Mouse (Mus musculus): ENCODE data around the gene Htra3. TPM values are rescaled to one million over a fixed set of nuclear protein-coding genes. Genes with fewer than 3 reads are reported as not detected.

Gene Htra3
- polyA plus RNA-seq, 1 experiment: 20.6 TPM

GRCm38 (mm10) chr5:35626408-35626807 is 53.2 kb downstream of the Htra3 start:
- Histone ChIP-seq H3K27me3 (ENCODE audit: control insufficient read depth, insufficient read depth, low read length) (no peaks in the 10 kb centered on the region), H3K4me1 (ENCODE audit: control insufficient read depth, insufficient read depth, insufficient read length) (no peaks in the 10 kb centered on the region), H3K4me3 (ENCODE audit: extremely low read depth, insufficient read depth, insufficient read length) (no peak overlapping the region), H3K27ac (ENCODE audit: insufficient read depth, low read length) (no peak overlapping the region), H3K36me3 (ENCODE audit: control insufficient read depth, insufficient read depth, low read length) (no peaks in the 10 kb centered on the region)
- no peak for DNase-seq (ENCODE audit: low read depth in 1 of 2, low spot score in 2 of 2)
- TF ChIP-seq POLR2A (IDR thresholded peaks at IDR 0.05; ENCODE audit: low read depth, low read length) (no peak), CTCF (IDR thresholded peaks at IDR 0.05; ENCODE audit: extremely low read depth, insufficient read depth, insufficient read length, insufficient replicate concordance) (no peak)
- WGBS: 92% methylated on average over 2 of the region's 2 CpGs

- Histone ChIP-seq H3K36me3 (ENCODE audit: control insufficient read depth, insufficient read depth, low read length) (no peaks in the 10 kb centered on the region), H3K27ac (ENCODE audit: insufficient read depth, low read length) (no peak overlapping the region), H3K4me1 (ENCODE audit: control insufficient read depth, insufficient read depth, insufficient read length) (no peaks in the 10 kb centered on the region), H3K27me3 (ENCODE audit: control insufficient read depth, insufficient read depth, low read length) (no peaks in the 10 kb centered on the region), H3K4me3 (ENCODE audit: extremely low read depth, insufficient read depth, insufficient read length) (no peak overlapping the region)
- TF ChIP-seq POLR2A (IDR thresholded peaks at IDR 0.05; ENCODE audit: low read depth, low read length) (no peak), CTCF (IDR thresholded peaks at IDR 0.05; ENCODE audit: extremely low read depth, insufficient read depth, insufficient read length, insufficient replicate concordance) (no peak)
- 26% methylated on average over 4 of the region's 4 CpGs for WGBS
- DNase-seq (ENCODE audit: low read depth in 1 of 2, low spot score in 2 of 2): no peak
These were observed 54.8 kb downstream of the Htra3 start for GRCm38 (mm10) chr5:35624751-35625239.

GRCm38 (mm10) chr5:35623831-35624230 is 55.8 kb downstream of the Htra3 start:
- Histone ChIP-seq H3K27me3 (ENCODE audit: control insufficient read depth, insufficient read depth, low read length) (no peaks in the 10 kb centered on the region), H3K4me3 (ENCODE audit: extremely low read depth, insufficient read depth, insufficient read length) (no peak overlapping the region), H3K27ac (ENCODE audit: insufficient read depth, low read length) (no peak overlapping the region), H3K4me1 (ENCODE audit: control insufficient read depth, insufficient read depth, insufficient read length) (no peaks in the 10 kb centered on the region), H3K36me3 (ENCODE audit: control insufficient read depth, insufficient read depth, low read length) (no peaks in the 10 kb centered on the region)
- DNase-seq (ENCODE audit: low read depth in 1 of 2, low spot score in 2 of 2): no peak
- TF ChIP-seq CTCF (IDR thresholded peaks at IDR 0.05; ENCODE audit: extremely low read depth, insufficient read depth, insufficient read length, insufficient replicate concordance) (no peak), POLR2A (IDR thresholded peaks at IDR 0.05; ENCODE audit: low read depth, low read length) (no peak)

- WGBS: 74% methylated on average over 4 of the region's 4 CpGs
- no peak for TF ChIP-seq POLR2A (IDR thresholded peaks at IDR 0.05; ENCODE audit: low read depth, low read length)
- TF ChIP-seq CTCF (IDR thresholded peaks at IDR 0.05; ENCODE audit: extremely low read depth, insufficient read depth, insufficient read length, insufficient replicate concordance): no peak
- no peak overlapping the region for H3K27ac ChIP-seq (ENCODE audit: insufficient read depth, low read length)
- H3K4me1 ChIP-seq (ENCODE audit: control insufficient read depth, insufficient read depth, insufficient read length): no peaks in the 10 kb centered on the region
- H3K36me3 ChIP-seq (ENCODE audit: control insufficient read depth, insufficient read depth, low read length): no peaks in the 10 kb centered on the region
- no peak for DNase-seq (ENCODE audit: low read depth in 1 of 2, low spot score in 2 of 2)
- no peak overlapping the region for H3K4me3 ChIP-seq (ENCODE audit: extremely low read depth, insufficient read depth, insufficient read length)
- no peaks in the 10 kb centered on the region for H3K27me3 ChIP-seq (ENCODE audit: control insufficient read depth, insufficient read depth, low read length)
These were observed 58.5 kb downstream of the Htra3 start for GRCm38 (mm10) chr5:35621114-35621513.

- no peak for TF ChIP-seq CTCF (IDR thresholded peaks at IDR 0.05; ENCODE audit: extremely low read depth, insufficient read depth, insufficient read length, insufficient replicate concordance)
- TF ChIP-seq POLR2A (IDR thresholded peaks at IDR 0.05; ENCODE audit: low read depth, low read length): no peak
- Histone ChIP-seq H3K27me3 (ENCODE audit: control insufficient read depth, insufficient read depth, low read length) (no peaks in the 10 kb centered on the region), H3K4me1 (ENCODE audit: control insufficient read depth, insufficient read depth, insufficient read length) (no peaks in the 10 kb centered on the region)
These were observed 62.6 kb downstream of the Htra3 start for GRCm38 (mm10) chr5:35616943-35617342.

GRCm38 (mm10) chr5:35612722-35613121 is 66.9 kb downstream of the Htra3 start:
- H3K4me3 ChIP-seq (ENCODE audit: extremely low read depth, insufficient read depth, insufficient read length): no peak overlapping the region
- WGBS: 90% methylated on average over 8 of the region's 8 CpGs

More at GRCm38 (mm10) chr5:35616943-35617342, 62.6 kb downstream of the Htra3 start:
- WGBS: 79% methylated on average over 5 of the region's 5 CpGs
- DNase-seq (ENCODE audit: low read depth in 1 of 2, low spot score in 2 of 2): no peak
- Histone ChIP-seq H3K27ac (ENCODE audit: insufficient read depth, low read length) (no peak overlapping the region), H3K36me3 (ENCODE audit: control insufficient read depth, insufficient read depth, low read length) (peaks cover 4% of the 10 kb centered on the region), H3K4me3 (ENCODE audit: extremely low read depth, insufficient read depth, insufficient read length) (no peak overlapping the region)

GRCm38 (mm10) chr5:35611900-35612299 is 67.7 kb downstream of the Htra3 start:
- WGBS: 93% methylated on average over 11 of the region's 11 CpGs
- Histone ChIP-seq H3K36me3 (ENCODE audit: control insufficient read depth, insufficient read depth, low read length) (peaks cover 33% of the 10 kb centered on the region), H3K27ac (ENCODE audit: insufficient read depth, low read length) (no peak overlapping the region), H3K27me3 (ENCODE audit: control insufficient read depth, insufficient read depth, low read length) (no peaks in the 10 kb centered on the region), H3K4me1 (ENCODE audit: control insufficient read depth, insufficient read depth, insufficient read length) (no peaks in the 10 kb centered on the region), H3K4me3 (ENCODE audit: extremely low read depth, insufficient read depth, insufficient read length) (no peak overlapping the region)
- DNase-seq (ENCODE audit: low read depth in 1 of 2, low spot score in 2 of 2): no peak
- TF ChIP-seq CTCF (IDR thresholded peaks at IDR 0.05; ENCODE audit: extremely low read depth, insufficient read depth, insufficient read length, insufficient replicate concordance) (no peak), POLR2A (IDR thresholded peaks at IDR 0.05; ENCODE audit: low read depth, low read length) (no peak)

More at GRCm38 (mm10) chr5:35612722-35613121, 66.9 kb downstream of the Htra3 start:
- TF ChIP-seq POLR2A (IDR thresholded peaks at IDR 0.05; ENCODE audit: low read depth, low read length) (no peak), CTCF (IDR thresholded peaks at IDR 0.05; ENCODE audit: extremely low read depth, insufficient read depth, insufficient read length, insufficient replicate concordance) (no peak)
- H3K27me3 ChIP-seq (ENCODE audit: control insufficient read depth, insufficient read depth, low read length): no peaks in the 10 kb centered on the region
- H3K27ac ChIP-seq (ENCODE audit: insufficient read depth, low read length): no peak overlapping the region
- H3K36me3 ChIP-seq (ENCODE audit: control insufficient read depth, insufficient read depth, low read length): peaks cover 33% of the 10 kb centered on the region
- H3K4me1 ChIP-seq (ENCODE audit: control insufficient read depth, insufficient read depth, insufficient read length): no peaks in the 10 kb centered on the region
- no peak for DNase-seq (ENCODE audit: low read depth in 1 of 2, low spot score in 2 of 2)

All from spleen, adult 2 months (tissue).